Mouse (Mus musculus) liver, embryonic 15.5 days (tissue): ENCODE results near the gene Spata46. TPM values are rescaled to one million over a fixed set of nuclear protein-coding genes. Genes with fewer than 3 reads are reported as not detected.

Experiments
- ATAC-seq: fragments of 200-750 bp; cut with Nextera tagmentation; 2 replicates; pipeline ENCODE4 v1.8.0; 2017; ENCODE audit warnings: moderate number of reproducible peaks, mild to moderate bottlenecking, moderate library complexity; ENCODE audit not compliant: insufficient read depth
- H3K27ac ChIP-seq: fragments of 300-500 bp; sonication (generic); replicated peaks from 2 replicates; pipeline ENCODE4 v1.5.1; 2015; ENCODE audit warnings: mild to moderate bottlenecking, inconsistent platforms
- H3K27me3 ChIP-seq: fragments of 300-500 bp; sonication (generic); 2 replicates; pipeline ENCODE4 v1.6.1; 2015; ENCODE audit warnings: mild to moderate bottlenecking, inconsistent platforms
- H3K36me3 ChIP-seq: fragments of 300-500 bp; sonication (generic); replicated peaks from 2 replicates; pipeline ENCODE4 v1.6.1; 2015; ENCODE audit warnings: moderate library complexity, mild to moderate bottlenecking, inconsistent platforms
- H3K4me1 ChIP-seq: fragments of 300-500 bp; sonication (generic); replicated peaks from 2 replicates; pipeline ENCODE4 v1.6.1; 2015; ENCODE audit warnings: inconsistent platforms
- H3K4me2 ChIP-seq: fragments of 300-500 bp; sonication (generic); 2 replicates; pipeline ENCODE4 v1.6.1; 2015; ENCODE audit warnings: moderate library complexity, mild to moderate bottlenecking, inconsistent platforms
- H3K4me3 ChIP-seq: fragments of 300-500 bp; sonication (generic); replicated peaks from 2 replicates; pipeline ENCODE4 v1.5.1; 2015; ENCODE audit warnings: mild to moderate bottlenecking, inconsistent platforms
- H3K9ac ChIP-seq: fragments of 300-500 bp; sonication (generic); 2 replicates; pipeline ENCODE4 v1.6.1; 2015; ENCODE audit warnings: moderate library complexity, mild to moderate bottlenecking, inconsistent platforms
- H3K9me3 ChIP-seq: fragments of 300-500 bp; sonication (generic); replicated peaks from 2 replicates; pipeline ENCODE4 v1.6.1; 2016; ENCODE audit warnings: inconsistent platforms
- WGBS: fragments of 180-500 bp; shearing (Covaris S2); methylation state at CpG from one replicate; pipeline ENCODE4 v1.1.7; 2015; ENCODE audit warnings: mixed read lengths; ENCODE audit not compliant: insufficient replicate concordance; 5-methylcytosine and 5-hydroxymethylcytosine counted together
- polyA plus RNA-seq: library from polyadenylated mRNA; unstranded; fragments of >200 nt; fragmentation: Nextera tagmentation; extraction: Ambion mirVana; gene quantifications from 2 replicates; pipeline ENCODE4 v1.2.1, GENCODE M21; 2015

Gene Spata46
- polyA plus RNA-seq, 1 experiment from 2014 or later: 0.50 TPM

GRCm38 (mm10) chr1:170343081-170343480 is 34.5 kb downstream of the Spata46 start:
- no peak for ATAC-seq
- no peaks in the 10 kb centered on the region for H3K9me3 ChIP-seq
- no peaks in the 10 kb centered on the region for H3K27me3 ChIP-seq
- H3K36me3 ChIP-seq: no peaks in the 10 kb centered on the region
- no peaks in the 10 kb centered on the region for H3K4me1 ChIP-seq
- WGBS: 70% methylated on average over 8 of the region's 8 CpGs
- no peak overlapping the region for H3K4me3 ChIP-seq
- no peak overlapping the region for H3K27ac ChIP-seq
- H3K4me2 ChIP-seq: no peak overlapping the region
- H3K9ac ChIP-seq: no peak overlapping the region

DNA sequence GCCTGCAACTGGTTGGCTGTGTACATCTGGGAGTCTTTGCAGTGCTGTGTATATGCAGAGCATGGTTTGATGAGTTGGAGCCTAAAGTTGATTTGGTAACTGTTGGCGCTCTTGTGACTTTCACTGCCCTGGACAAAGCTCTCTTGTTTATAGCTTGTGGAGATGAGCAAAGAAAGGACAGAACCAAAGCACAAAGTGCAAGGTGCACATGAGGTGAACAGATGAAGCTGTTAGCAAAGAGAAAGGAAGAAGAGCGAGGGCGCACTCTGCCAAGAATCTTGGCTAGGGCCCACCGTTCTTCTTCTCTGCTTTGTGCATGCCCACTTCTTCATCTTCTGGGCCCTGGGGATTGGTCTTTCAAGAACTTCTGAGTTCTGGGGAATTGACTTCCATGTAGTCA is 35.3 kb downstream of the Spata46 start:
- Histone ChIP-seq H3K27me3 (no peaks in the 10 kb centered on the region), H3K9ac (no peak overlapping the region), H3K4me1 (no peaks in the 10 kb centered on the region), H3K4me2 (no peak overlapping the region), H3K36me3 (no peaks in the 10 kb centered on the region), H3K9me3 (no peaks in the 10 kb centered on the region), H3K4me3 (no peak overlapping the region), H3K27ac (no peak overlapping the region)
- no peak for ATAC-seq
- 86% methylated on average over 4 of the region's 4 CpGs for WGBS

GRCm38 (mm10) chr1:170346266-170346665 is 37.7 kb downstream of the Spata46 start:
- no peak overlapping the region for H3K27ac ChIP-seq
- no peaks in the 10 kb centered on the region for H3K27me3 ChIP-seq
- H3K9me3 ChIP-seq: no peaks in the 10 kb centered on the region
- no peak overlapping the region for H3K4me3 ChIP-seq
- 58% methylated on average over 3 of the region's 3 CpGs for WGBS
- no peak overlapping the region for H3K9ac ChIP-seq
- no peak overlapping the region for H3K4me2 ChIP-seq
- no peaks in the 10 kb centered on the region for H3K4me1 ChIP-seq
- no peak for ATAC-seq
- H3K36me3 ChIP-seq: no peaks in the 10 kb centered on the region

- Histone ChIP-seq H3K9ac (no peak overlapping the region), H3K4me1 (no peaks in the 10 kb centered on the region), H3K9me3 (no peaks in the 10 kb centered on the region), H3K27me3 (no peaks in the 10 kb centered on the region), H3K4me3 (no peak overlapping the region), H3K27ac (no peak overlapping the region), H3K4me2 (no peak overlapping the region), H3K36me3 (no peaks in the 10 kb centered on the region)
- no peak for ATAC-seq
Observed at GRCm38 (mm10) chr1:170351080-170351479, 42.5 kb downstream of the Spata46 start.

DNA sequence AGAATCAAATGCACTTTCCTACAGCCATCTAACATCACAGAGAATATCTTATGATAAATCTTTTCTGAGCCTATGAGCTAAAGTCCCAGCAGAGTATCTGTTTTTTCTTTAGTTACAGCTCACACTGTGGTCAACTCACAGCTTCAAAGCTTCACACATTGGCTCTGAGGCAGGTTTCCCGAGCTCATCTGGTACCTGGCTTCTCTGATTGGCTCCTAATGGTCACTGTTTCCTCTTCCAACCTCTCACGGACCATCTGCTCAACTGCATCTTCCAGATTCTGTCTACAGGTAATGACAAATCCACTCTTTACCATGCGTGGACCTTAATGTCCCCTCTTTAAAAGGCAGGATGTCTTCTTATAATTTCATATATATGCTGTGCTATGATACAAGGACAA is 44.7 kb downstream of the Spata46 start:
- Histone ChIP-seq H3K9me3 (no peaks in the 10 kb centered on the region), H3K27ac (no peak overlapping the region), H3K4me1 (no peaks in the 10 kb centered on the region), H3K27me3 (no peaks in the 10 kb centered on the region), H3K4me3 (no peak overlapping the region), H3K9ac (no peak overlapping the region), H3K36me3 (no peaks in the 10 kb centered on the region), H3K4me2 (no peak overlapping the region)
- ATAC-seq: no peak
- WGBS: 33% methylated on average over 3 of the region's 3 CpGs

GRCm38 (mm10) chr1:170360183-170360915 is 51.7 kb downstream of the Spata46 start:
- no peak for ATAC-seq
- Histone ChIP-seq H3K27ac (no peak overlapping the region), H3K9me3 (no peaks in the 10 kb centered on the region), H3K4me2 (no peak overlapping the region), H3K9ac (no peak overlapping the region), H3K4me1 (peaks cover 4% of the 10 kb centered on the region), H3K27me3 (no peaks in the 10 kb centered on the region), H3K4me3 (no peak overlapping the region), H3K36me3 (no peaks in the 10 kb centered on the region)
- 64% methylated on average over 10 of the region's 10 CpGs for WGBS

Other genes with a start within 250 kb of the Spata46 start
- gene Ddr2, start 198.0 kb upstream of the Spata46 start, polyA plus RNA-seq: 1.1 and 1.2 TPM in 2 replicates
- 29.4 and 33.8 TPM in 2 replicates for gene Uap1, start 133.8 kb upstream of the Spata46 start, polyA plus RNA-seq
- gene Uhmk1, start 93.4 kb upstream of the Spata46 start, polyA plus RNA-seq: 5.4 and 6.0 TPM in 2 replicates
- gene Sh2d1b2, start 76.1 kb upstream of the Spata46 start, polyA plus RNA-seq: not detected in 2 replicates
- 0.39 and 0.43 TPM in 2 replicates for gene Sh2d1b1, start 31.5 kb upstream of the Spata46 start, polyA plus RNA-seq
- gene Gm7694, start 2.5 kb upstream of the Spata46 start, polyA plus RNA-seq: 1.6 and 2.0 TPM in 2 replicates